Mouse (Mus musculus) kidney, embryonic 15.5 days (tissue): ENCODE measurements around the gene Mrpl1. TPM values are rescaled to one million over a fixed set of nuclear protein-coding genes. Genes with fewer than 3 reads are reported as not detected.

Experiments used
- ATAC-seq: fragments of 200-750 bp; cut with Nextera tagmentation; replicated peaks from 2 replicates; pipeline ENCODE4 v1.8.0; 2017; ENCODE audit warnings: moderate TSS enrichment; ENCODE audit not compliant: low FRiP score
- H3K27ac ChIP-seq: fragments of 300-500 bp; sonication (generic); 2 replicates; pipeline ENCODE4 v1.5.1; 2015; ENCODE audit warnings: mild to moderate bottlenecking, inconsistent platforms
- H3K27me3 ChIP-seq: fragments of 300-500 bp; sonication (generic); 2 replicates; pipeline ENCODE4 v1.6.1; 2015; ENCODE audit warnings: inconsistent platforms
- H3K36me3 ChIP-seq: fragments of 300-500 bp; sonication (generic); 2 replicates; pipeline ENCODE4 v1.6.1; 2015; ENCODE audit warnings: inconsistent platforms
- H3K4me1 ChIP-seq: fragments of 300-500 bp; sonication (generic); 2 replicates; pipeline ENCODE4 v1.6.1; 2015; ENCODE audit warnings: inconsistent platforms
- H3K4me2 ChIP-seq: fragments of 300-500 bp; sonication (generic); 2 replicates; pipeline ENCODE4 v1.6.1; 2015; ENCODE audit warnings: moderate library complexity, mild to moderate bottlenecking, inconsistent platforms
- H3K4me3 ChIP-seq: fragments of 300-500 bp; sonication (generic); replicated peaks from 2 replicates; pipeline ENCODE4 v1.5.1; 2015; ENCODE audit warnings: mild to moderate bottlenecking, inconsistent platforms
- H3K9ac ChIP-seq: fragments of 300-500 bp; sonication (generic); 2 replicates; pipeline ENCODE4 v1.6.1; 2015; ENCODE audit warnings: mild to moderate bottlenecking, inconsistent platforms
- H3K9me3 ChIP-seq: fragments of 300-500 bp; sonication (generic); replicated peaks from 2 replicates; pipeline ENCODE4 v1.6.1; 2016; ENCODE audit warnings: inconsistent platforms
- WGBS: fragments of 180-500 bp; shearing (Covaris S2); methylation state at CpG from one replicate; pipeline ENCODE4 v1.1.7; 2015; ENCODE audit warnings: mixed read lengths; 5-methylcytosine and 5-hydroxymethylcytosine counted together
- polyA plus RNA-seq: library from polyadenylated mRNA; unstranded; fragments of >200 nt; fragmentation: Nextera tagmentation; extraction: Ambion mirVana; gene quantifications from 2 replicates; pipeline ENCODE4 v1.2.1, GENCODE M21; 2015

Gene Mrpl1
- polyA plus RNA-seq, 1 experiment from 2014 or later: 24.0 TPM

GRCm38 (mm10) chr5:96255166-96255565 is 45.9 kb downstream of the Mrpl1 start:
- Histone ChIP-seq H3K27me3 (no peaks in the 10 kb centered on the region), H3K4me2 (no peak overlapping the region), H3K4me1 (no peaks in the 10 kb centered on the region), H3K36me3 (peaks cover 6% of the 10 kb centered on the region; the same call in 1 of the 2 replicates), H3K4me3 (no peak overlapping the region), H3K9ac (no peak overlapping the region), H3K27ac (no peak overlapping the region), H3K9me3 (no peaks in the 10 kb centered on the region)
- WGBS: 88% methylated on average over 3 of the region's 3 CpGs
- ATAC-seq: no peak

- no peaks in the 10 kb centered on the region for H3K4me1 ChIP-seq
- H3K9me3 ChIP-seq: no peaks in the 10 kb centered on the region
- H3K9ac ChIP-seq: no peak overlapping the region
- ATAC-seq: no peak
- H3K27ac ChIP-seq: no peak overlapping the region
- H3K4me3 ChIP-seq: no peak overlapping the region
- peaks cover 9% of the 10 kb centered on the region for H3K36me3 ChIP-seq
- H3K27me3 ChIP-seq: no peaks in the 10 kb centered on the region
- 91% methylated on average over 5 of the region's 5 CpGs for WGBS
- no peak overlapping the region for H3K4me2 ChIP-seq
Measured at GRCm38 (mm10) chr5:96258210-96258609, 48.9 kb downstream of the Mrpl1 start.

GRCm38 (mm10) chr5:96267017-96267702 is 57.9 kb downstream of the Mrpl1 start:
- no peaks in the 10 kb centered on the region for H3K9me3 ChIP-seq
- ATAC-seq: 0 out of 2 replicates have a peak, but pooled peaks have one; percentile 54
- no peak overlapping the region for H3K4me3 ChIP-seq
- no peak overlapping the region for H3K27ac ChIP-seq
- H3K4me1 ChIP-seq: no peaks in the 10 kb centered on the region
- H3K36me3 ChIP-seq: peaks cover 32% of the 10 kb centered on the region
- WGBS: 67% methylated on average over 3 of the region's 3 CpGs
- no peak overlapping the region for H3K4me2 ChIP-seq
- no peak overlapping the region for H3K9ac ChIP-seq
- H3K27me3 ChIP-seq: no peaks in the 10 kb centered on the region

GRCm38 (mm10) chr5:96271070-96271469 is 61.8 kb downstream of the Mrpl1 start:
- Histone ChIP-seq H3K4me3 (no peak overlapping the region), H3K4me1 (no peaks in the 10 kb centered on the region), H3K27me3 (no peaks in the 10 kb centered on the region), H3K4me2 (no peak overlapping the region), H3K36me3 (peaks cover 2% of the 10 kb centered on the region; the same call in 1 of the 2 replicates), H3K27ac (no peak overlapping the region), H3K9me3 (no peaks in the 10 kb centered on the region), H3K9ac (no peak overlapping the region)
- WGBS: 85% methylated on average over 6 of the region's 6 CpGs
- ATAC-seq: no peak

- WGBS: 66% methylated on average over 8 of the region's 8 CpGs
- ATAC-seq: no peak
- H3K9me3 ChIP-seq: no peaks in the 10 kb centered on the region
Measured at GRCm38 (mm10) chr5:96305786-96306185, 96.5 kb downstream of the Mrpl1 start.

GRCm38 (mm10) chr5:96306271-96306670 is 97.0 kb downstream of the Mrpl1 start:
- Histone ChIP-seq H3K4me1 (0 out of 2 replicates have a peak, but pooled peaks cover 3% of the 10 kb centered on the region), H3K9me3 (no peaks in the 10 kb centered on the region), H3K4me3 (no peak overlapping the region), H3K36me3 (no peaks in the 10 kb centered on the region), H3K4me2 (no peak overlapping the region), H3K27me3 (no peaks in the 10 kb centered on the region), H3K9ac (no peak overlapping the region), H3K27ac (no peak overlapping the region)
- 91% methylated on average over 1 of the region's 1 CpGs for WGBS
- ATAC-seq: no peak

More at GRCm38 (mm10) chr5:96305786-96306185, 96.5 kb downstream of the Mrpl1 start:
- Histone ChIP-seq H3K36me3 (no peaks in the 10 kb centered on the region), H3K9ac (no peak overlapping the region), H3K4me3 (no peak overlapping the region), H3K4me1 (0 out of 2 replicates have a peak, but pooled peaks cover 1% of the 10 kb centered on the region), H3K4me2 (no peak overlapping the region), H3K27me3 (no peaks in the 10 kb centered on the region), H3K27ac (no peak overlapping the region)

- WGBS: 63% methylated on average over 5 of the region's 5 CpGs
- no peak overlapping the region for H3K9ac ChIP-seq
- no peak overlapping the region for H3K4me3 ChIP-seq
- H3K9me3 ChIP-seq: no peaks in the 10 kb centered on the region
- H3K36me3 ChIP-seq: no peaks in the 10 kb centered on the region
- 0 out of 2 replicates have a peak, but pooled peaks cover 3% of the 10 kb centered on the region for H3K4me1 ChIP-seq
- H3K4me2 ChIP-seq: no peak overlapping the region
- ATAC-seq: no peak
- H3K27me3 ChIP-seq: no peaks in the 10 kb centered on the region
- H3K27ac ChIP-seq: no peak overlapping the region
Measured at GRCm38 (mm10) chr5:96306826-96307225, 97.5 kb downstream of the Mrpl1 start.

- 89% methylated on average over 13 of the region's 13 CpGs for WGBS
- H3K36me3 ChIP-seq: no peaks in the 10 kb centered on the region
- 0 out of 2 replicates have a peak overlapping the region, but pooled peaks have one; percentile 37 for H3K27ac ChIP-seq
- no peak overlapping the region for H3K4me2 ChIP-seq
- H3K9me3 ChIP-seq: no peaks in the 10 kb centered on the region
- H3K9ac ChIP-seq: no peak overlapping the region
- H3K4me1 ChIP-seq: 0 out of 2 replicates have a peak, but pooled peaks cover 3% of the 10 kb centered on the region
- no peaks in the 10 kb centered on the region for H3K27me3 ChIP-seq
- H3K4me3 ChIP-seq: no peak overlapping the region
- ATAC-seq: no peak
Measured at GRCm38 (mm10) chr5:96308086-96308485, 98.8 kb downstream of the Mrpl1 start.

GRCm38 (mm10) chr5:96308645-96309044 is 99.4 kb downstream of the Mrpl1 start:
- H3K27ac ChIP-seq: 0 out of 2 replicates have a peak overlapping the region, but pooled peaks have one; percentile 37
- no peaks in the 10 kb centered on the region for H3K9me3 ChIP-seq
- no peaks in the 10 kb centered on the region for H3K27me3 ChIP-seq
- 0 out of 2 replicates have a peak, but pooled peaks cover 3% of the 10 kb centered on the region for H3K4me1 ChIP-seq
- H3K36me3 ChIP-seq: no peaks in the 10 kb centered on the region
- 72% methylated on average over 5 of the region's 5 CpGs for WGBS
- no peak overlapping the region for H3K9ac ChIP-seq
- H3K4me3 ChIP-seq: no peak overlapping the region
- ATAC-seq: 0 out of 2 replicates have a peak, but pooled peaks have one; percentile 38
- no peak overlapping the region for H3K4me2 ChIP-seq

GRCm38 (mm10) chr5:96309566-96309965 is 100.3 kb downstream of the Mrpl1 start:
- no peaks in the 10 kb centered on the region for H3K27me3 ChIP-seq
- no peak for ATAC-seq
- no peak overlapping the region for H3K4me2 ChIP-seq
- no peaks in the 10 kb centered on the region for H3K36me3 ChIP-seq
- WGBS: 88% methylated on average over 5 of the region's 5 CpGs
- H3K4me1 ChIP-seq: 0 out of 2 replicates have a peak, but pooled peaks cover 3% of the 10 kb centered on the region
- no peak overlapping the region for H3K9ac ChIP-seq
- no peak overlapping the region for H3K27ac ChIP-seq
- no peak overlapping the region for H3K4me3 ChIP-seq
- no peaks in the 10 kb centered on the region for H3K9me3 ChIP-seq

- H3K9ac ChIP-seq: no peak overlapping the region
- 0 out of 2 replicates have a peak, but pooled peaks cover 3% of the 10 kb centered on the region for H3K4me1 ChIP-seq
- H3K4me3 ChIP-seq: no peak overlapping the region
- no peaks in the 10 kb centered on the region for H3K27me3 ChIP-seq
- WGBS: 37% methylated on average over 8 of the region's 8 CpGs
- H3K4me2 ChIP-seq: no peak overlapping the region
- no peak for ATAC-seq
- H3K36me3 ChIP-seq: no peaks in the 10 kb centered on the region
- H3K9me3 ChIP-seq: no peaks in the 10 kb centered on the region
- H3K27ac ChIP-seq: no peak overlapping the region
Measured at GRCm38 (mm10) chr5:96311677-96312076, 102.4 kb downstream of the Mrpl1 start.
